In the genomic region with DNA sequence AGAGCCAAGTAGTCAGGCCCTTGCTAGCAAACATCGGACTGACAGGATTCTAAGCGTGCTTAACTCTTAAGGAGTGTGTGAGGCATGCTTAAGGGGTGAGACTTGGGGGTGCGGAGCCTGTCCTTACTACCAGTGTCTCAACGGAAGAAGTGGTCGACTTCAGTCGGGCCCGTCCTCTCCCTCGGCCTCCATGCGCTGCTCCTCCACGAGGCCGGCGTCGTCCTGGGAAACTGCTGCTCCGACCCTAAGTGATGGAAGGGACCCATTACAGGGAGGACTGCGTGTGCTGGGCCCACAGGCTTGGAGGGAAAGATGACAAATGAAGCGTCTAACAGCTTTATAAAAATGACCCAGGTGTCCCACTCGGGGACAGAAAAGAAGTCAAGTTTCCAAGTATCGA, we compare ENCODE assay signal across 25 mouse cellular contexts. TPM values are rescaled to one million over a fixed set of nuclear protein-coding genes. Genes with fewer than 3 reads are reported as not detected.
"Had no signal": no experiment of that assay in that cellular context is flagged by ENCODE, and none has a peak within 500 bp of the region (broad histone marks: within the 10 kb centered on the region; RNA-seq: fewer than 3 reads in every experiment).

No protein-coding gene starts in this region.

- H3K27me3 ChIP-seq: embryonic facial prominence, embryonic 12.5 days; embryonic facial prominence, embryonic 13.5 days; embryonic facial prominence, embryonic 15.5 days; forebrain, embryonic 12.5 days; forebrain, embryonic 13.5 days; forebrain, embryonic 15.5 days had no signal

- H3K27ac ChIP-seq: embryonic facial prominence, embryonic 10.5 days; embryonic facial prominence, embryonic 12.5 days; embryonic facial prominence, embryonic 13.5 days; embryonic facial prominence, embryonic 15.5 days; forebrain, embryonic 10.5 days; forebrain, embryonic 12.5 days; forebrain, embryonic 13.5 days; forebrain, embryonic 15.5 days; gastrocnemius, adult 2 months; heart, adult 2 months; heart, embryonic 10.5 days had no signal

- DNase-seq: cerebellum, adult 8-10 months; cerebellum, adult 9-10 months; cerebellum, postnatal 10 days; cerebellum, postnatal 25 days; embryo, embryonic 11 days; gastrocnemius, adult 2 months; gastrocnemius, postnatal 10 days; gastrocnemius, postnatal 36 days; heart, adult 18-20 months; heart, adult 2 months had no signal

- ATAC-seq: forebrain, embryonic 13.5 days; forebrain, embryonic 14.5 days; forebrain, embryonic 15.5 days; forebrain, embryonic 16.5 days had no signal

- H3K4me1 ChIP-seq: embryonic facial prominence, embryonic 12.5 days; embryonic facial prominence, embryonic 13.5 days; embryonic facial prominence, embryonic 15.5 days; forebrain, embryonic 10.5 days; forebrain, embryonic 12.5 days; forebrain, embryonic 13.5 days; forebrain, embryonic 15.5 days; heart, embryonic 10.5 days had no signal

- H3K9me3 ChIP-seq: embryonic facial prominence, embryonic 10.5 days; embryonic facial prominence, embryonic 12.5 days; embryonic facial prominence, embryonic 13.5 days; embryonic facial prominence, embryonic 15.5 days; forebrain, embryonic 10.5 days; forebrain, embryonic 12.5 days; forebrain, embryonic 13.5 days; forebrain, embryonic 15.5 days; heart, embryonic 10.5 days had no signal

- H3K4me2 ChIP-seq: embryonic facial prominence, embryonic 12.5 days; embryonic facial prominence, embryonic 13.5 days; embryonic facial prominence, embryonic 15.5 days; forebrain, embryonic 12.5 days; forebrain, embryonic 13.5 days; forebrain, embryonic 15.5 days had no signal

- H3K9ac ChIP-seq: embryonic facial prominence, embryonic 12.5 days; embryonic facial prominence, embryonic 13.5 days; embryonic facial prominence, embryonic 15.5 days; forebrain, embryonic 12.5 days; forebrain, embryonic 13.5 days; forebrain, embryonic 15.5 days had no signal

- H3K4me3 ChIP-seq: embryonic facial prominence, embryonic 10.5 days; embryonic facial prominence, embryonic 12.5 days; embryonic facial prominence, embryonic 13.5 days; embryonic facial prominence, embryonic 15.5 days; erythroblast, embryonic 14.5 days; forebrain, embryonic 10.5 days; forebrain, embryonic 12.5 days; forebrain, embryonic 13.5 days; forebrain, embryonic 15.5 days; gastrocnemius, adult 2 months; heart, adult 2 months; heart, embryonic 10.5 days had no signal

RNA-seq across cellular contexts. Expression of gene Dhh, which starts 37.4 kb away (rescaled TPM):
- total RNA-seq: common myeloid progenitor, adult 5-6 weeks; granulocyte monocyte progenitor cell, adult 5-6 weeks had no signal
- polyA plus RNA-seq: erythroblast, embryonic 14.5 days had no signal

RNA-seq across cellular contexts. Expression of gene Ddn, which starts 51.6 kb away (rescaled TPM):
- total RNA-seq: granulocyte monocyte progenitor cell, adult 5-6 weeks had no signal
- polyA plus RNA-seq: embryonic facial prominence, embryonic 10.5 days; embryonic facial prominence, embryonic 13.5 days; embryonic facial prominence, embryonic 14.5 days; forebrain, embryonic 12.5 days; heart, embryonic 10.5 days had no signal
